Mouse (Mus musculus) MEL (cell line): Measurements from ENCODE around the gene Fcgr3.

Experiments used
- CTCF ChIP-seq, 3 experiments: IDR thresholded peaks in 2 of 3; conservative IDR thresholded peaks in 1 of 3; 2 replicates each; pipeline ENCODE4 v1.5.1; 2011 to 2012; ENCODE audit warnings: low read length in 3 of 3, low read depth in 2 of 3, mild to moderate bottlenecking in 2 of 3, improper control_type of control experiment in 1 of 3, inconsistent platforms in 1 of 3, mixed read lengths in 1 of 3, moderate library complexity in 1 of 3; ENCODE audit not compliant: control insufficient read depth in 1 of 3, insufficient read depth in 1 of 3, poor library complexity in 1 of 3, severe bottlenecking in 1 of 3
- EP300 ChIP-seq, 2 experiments: IDR thresholded peaks; 2 replicates each; pipeline ENCODE4 v1.6.1; 2011; ENCODE audit warnings: improper control_type of control experiment in 2 of 2, low read length in 2 of 2, low read depth in 1 of 2, mild to moderate bottlenecking in 1 of 2
- GATA1 ChIP-seq: IDR thresholded peaks from 2 replicates; pipeline ENCODE4 v1.6.1; 2011; ENCODE audit warnings: low read depth, low read length, improper control_type of control experiment
- MXI1 ChIP-seq: IDR thresholded peaks from 2 replicates; pipeline ENCODE4 v1.6.1; 2011; ENCODE audit warnings: mild to moderate bottlenecking, low read depth, low read length, improper control_type of control experiment
- MYC ChIP-seq: IDR thresholded peaks from 2 replicates; pipeline ENCODE4 v1.6.1; 2011; ENCODE audit warnings: low read depth, mild to moderate bottlenecking, low read length, improper control_type of control experiment, moderate library complexity
- POLR2A ChIP-seq, 2 experiments: IDR thresholded peaks; 2 replicates each; pipeline ENCODE4 v1.6.1; 2011 to 2012; ENCODE audit warnings: low read length in 2 of 2, mild to moderate bottlenecking in 2 of 2, control low read depth in 1 of 2, improper control_type of control experiment in 1 of 2, low read depth in 1 of 2, moderate library complexity in 1 of 2; ENCODE audit not compliant: control insufficient read depth in 1 of 2, insufficient read depth in 1 of 2, poor library complexity in 1 of 2
- POLR2AphosphoS2 ChIP-seq: IDR thresholded peaks from 2 replicates; pipeline ENCODE4 v1.6.1; 2011; ENCODE audit warnings: low read length, improper control_type of control experiment
- RAD21 ChIP-seq: IDR thresholded peaks from 2 replicates; pipeline ENCODE4 v1.6.1; 2011; ENCODE audit warnings: mild to moderate bottlenecking, low read depth, low read length, improper control_type of control experiment
- SMC3 ChIP-seq: IDR thresholded peaks from 2 replicates; pipeline ENCODE4 v1.6.1; 2011; ENCODE audit warnings: low read depth, low read length, improper control_type of control experiment
- TAL1 ChIP-seq: IDR thresholded peaks from 2 replicates; pipeline ENCODE4 v1.6.1; 2012; ENCODE audit warnings: mild to moderate bottlenecking, inconsistent platforms, low read length, moderate library complexity, mixed read lengths
- TCF12 ChIP-seq: IDR thresholded peaks from 2 replicates; pipeline ENCODE4 v1.6.1; 2014; ENCODE audit warnings: low read depth, mild to moderate bottlenecking, inconsistent platforms, low read length, improper control_type of control experiment, moderate library complexity
- USF1 ChIP-seq: IDR thresholded peaks from 2 replicates; pipeline ENCODE4 v1.6.1; 2014; ENCODE audit warnings: low read depth, mild to moderate bottlenecking, inconsistent platforms, low read length, improper control_type of control experiment, moderate library complexity
- ZNF384 ChIP-seq: IDR thresholded peaks from 2 replicates; pipeline ENCODE4 v1.6.1; 2012; ENCODE audit warnings: low read depth, mild to moderate bottlenecking, inconsistent platforms, low read length, improper control_type of control experiment

DNA sequence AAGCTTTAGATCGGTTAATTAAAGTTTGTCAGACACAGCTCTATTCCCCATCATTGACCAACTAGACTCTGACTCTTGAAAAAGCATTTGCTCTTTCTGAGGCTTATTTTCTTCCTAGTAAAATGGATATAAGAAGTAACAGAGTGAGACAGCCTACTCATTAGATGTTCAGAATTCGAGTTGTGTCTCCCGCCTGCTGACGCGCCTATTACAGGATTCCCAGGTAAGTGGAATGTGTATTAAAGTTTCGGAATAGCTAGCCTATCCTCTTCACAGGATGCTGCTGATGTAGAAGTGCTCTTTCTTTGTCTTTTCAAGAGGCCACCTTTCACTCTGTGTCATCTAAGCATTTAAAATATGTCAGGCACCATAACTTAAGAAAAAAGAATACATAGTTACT is 25.6 kb downstream of the Fcgr3 start:
- TF ChIP-seq POLR2AphosphoS2 (no peak), POLR2A (IDR thresholded peaks at IDR 0.05; ENCODE audit: control insufficient read depth in 1 of 2, insufficient read depth in 1 of 2, low read depth in 1 of 2, low read length in 2 of 2, poor library complexity in 1 of 2) (no peak), MXI1 (no peak), CTCF (IDR thresholded peaks at IDR 0.05 in 2 of 3, conservative IDR thresholded peaks at IDR 0.05 in 1 of 3; ENCODE audit: control insufficient read depth in 1 of 3, insufficient read depth in 1 of 3, low read depth in 2 of 3, low read length in 3 of 3, poor library complexity in 1 of 3, severe bottlenecking in 1 of 3) (no peak), TCF12 (no peak), RAD21 (no peak), SMC3 (no peak), ZNF384 (no peak), USF1 (no peak), GATA1 (no peak), EP300 (IDR thresholded peaks at IDR 0.05; ENCODE audit: low read depth in 1 of 2, low read length in 2 of 2) (no peak), MYC (no peak), TAL1 (no peak)
